Mouse (Mus musculus) lung, embryonic 14.5 days (tissue): ENCODE measurements around the gene Klhl3. TPM values are rescaled to one million over a fixed set of nuclear protein-coding genes. Genes with fewer than 3 reads are reported as not detected.

Experiments
- ATAC-seq: fragments of 200-750 bp; cut with Nextera tagmentation; 2 replicates; pipeline ENCODE4 v1.8.0; 2017; ENCODE audit warnings: mild to moderate bottlenecking, moderate TSS enrichment, moderate library complexity; ENCODE audit not compliant: insufficient read depth
- DNase-seq: peaks from one replicate; pipeline ENCODE4 v3.0.0-alpha.2; 2015
- H3K27ac ChIP-seq: fragments of 300-500 bp; sonication (generic); 2 replicates; pipeline ENCODE4 v1.5.1; 2014; ENCODE audit warnings: low read depth, mild to moderate bottlenecking, moderate library complexity
- H3K27me3 ChIP-seq: fragments of 300-500 bp; sonication (generic); 2 replicates; pipeline ENCODE4 v1.6.1; 2014; ENCODE audit warnings: low read length, control low read depth; ENCODE audit not compliant: insufficient read depth
- H3K36me3 ChIP-seq: fragments of 300-500 bp; sonication (generic); 2 replicates; pipeline ENCODE4 v1.6.1; 2014; ENCODE audit warnings: control low read depth; ENCODE audit not compliant: insufficient read depth
- H3K4me1 ChIP-seq: fragments of 300-500 bp; sonication (generic); 2 replicates; pipeline ENCODE4 v1.6.1; 2014; ENCODE audit warnings: antibody characterized with exemption, control low read depth; ENCODE audit not compliant: insufficient read depth
- H3K4me2 ChIP-seq: fragments of 300-500 bp; sonication (generic); 2 replicates; pipeline ENCODE4 v1.6.1; 2014; ENCODE audit warnings: mild to moderate bottlenecking
- H3K4me3 ChIP-seq: fragments of 300-500 bp; sonication (generic); 2 replicates; pipeline ENCODE4 v1.5.1; 2014; ENCODE audit warnings: low read depth, low read length
- H3K9ac ChIP-seq: fragments of 300-500 bp; sonication (generic); 2 replicates; pipeline ENCODE4 v1.6.1; 2014
- H3K9me3 ChIP-seq: fragments of 300-500 bp; sonication (generic); 2 replicates; pipeline ENCODE4 v1.6.1; 2016; ENCODE audit warnings: low read depth, low read length, control low read depth
- CTCF ChIP-seq: IDR thresholded peaks from 2 replicates; pipeline ENCODE4 v1.5.1; 2016; ENCODE audit warnings: antibody characterized with exemption, low read depth
- whole genome bisulfite sequencing: fragments of 180-500 bp; shearing (Covaris S2); extraction: QIAGEN DNeasy Blood & Tissue Kit; methylation state at CpG from one replicate; pipeline ENCODE4 v1.1.7; 2014; 5-methylcytosine and 5-hydroxymethylcytosine counted together
- polyA plus RNA-seq: library from polyadenylated mRNA; unstranded; fragments of >200 nt; fragmentation: Nextera tagmentation; extraction: Ambion mirVana; gene quantifications from 2 replicates; pipeline ENCODE4 v1.2.1, GENCODE M21; 2014

Gene Klhl3
- polyA plus RNA-seq, 1 experiment from 2014 or later = 3.9 TPM

DNA sequence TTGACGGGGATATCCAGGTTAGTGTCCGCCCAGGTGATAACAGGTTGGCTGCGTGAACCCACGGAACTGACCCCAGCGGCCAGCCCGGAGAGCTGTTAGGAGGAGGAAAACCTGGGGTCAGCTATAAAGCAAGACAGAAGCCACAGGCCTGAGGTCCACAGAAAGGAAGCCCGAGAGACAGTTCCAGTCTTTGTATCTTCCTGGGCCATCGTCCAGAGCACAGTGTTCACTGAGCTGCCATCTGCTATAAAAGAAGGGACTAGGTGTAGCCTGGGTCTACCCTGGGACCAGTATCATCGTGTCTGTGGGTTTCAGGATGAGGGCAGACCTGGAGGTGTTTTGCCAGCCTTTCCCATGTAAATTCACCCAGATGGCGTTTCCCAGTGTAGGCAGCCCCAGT is 61.7 kb downstream of the Klhl3 start:
- no peak overlapping the region for H3K27ac ChIP-seq
- no peak overlapping the region for H3K4me2 ChIP-seq
- peaks cover 6% of the 10 kb centered on the region; the same call in 1 of the 2 replicates for H3K9me3 ChIP-seq
- no peaks in the 10 kb centered on the region for H3K27me3 ChIP-seq
- no peak for DNase-seq
- H3K4me3 ChIP-seq = no peak overlapping the region
- no peak for ATAC-seq
- H3K9ac ChIP-seq = no peak overlapping the region
- TF ChIP-seq CTCF = no peak; the same call in 1 of the 2 replicates
- WGBS = 80% methylated on average over 10 of the region's 10 CpGs
- no peaks in the 10 kb centered on the region for H3K36me3 ChIP-seq
- H3K4me1 ChIP-seq = no peaks in the 10 kb centered on the region

DNA sequence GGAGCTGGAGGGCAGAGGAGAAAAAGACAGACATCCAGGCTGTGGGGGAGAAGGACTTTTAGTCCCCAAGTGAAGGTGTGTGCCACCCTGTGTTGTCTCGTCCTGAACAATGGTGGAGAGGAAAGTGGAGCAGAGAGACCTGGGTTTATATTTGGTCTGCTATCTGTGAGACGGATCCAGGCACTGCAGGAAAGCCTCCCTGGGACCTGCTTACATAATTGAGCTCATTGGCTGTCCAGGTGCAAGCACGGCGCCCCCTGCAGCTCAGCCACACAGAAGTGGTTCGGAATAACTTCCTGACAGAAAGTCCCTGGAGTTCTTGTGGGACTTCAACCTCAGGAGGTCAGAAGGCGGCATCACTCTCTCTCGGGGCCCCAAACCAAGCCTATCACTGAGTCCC is 62.1 kb downstream of the Klhl3 start:
- Histone ChIP-seq H3K4me2 (no peak overlapping the region), H3K27me3 (no peaks in the 10 kb centered on the region), H3K27ac (no peak overlapping the region), H3K4me3 (no peak overlapping the region), H3K4me1 (no peaks in the 10 kb centered on the region), H3K9me3 (0 out of 2 replicates have a peak, but pooled peaks cover 6% of the 10 kb centered on the region), H3K9ac (no peak overlapping the region), H3K36me3 (no peaks in the 10 kb centered on the region)
- TF ChIP-seq CTCF = peak; percentile 12; the same call in 1 of the 2 replicates
- 60% methylated on average over 7 of the region's 7 CpGs for WGBS
- ATAC-seq (no peak), DNase-seq (no peak)

DNA sequence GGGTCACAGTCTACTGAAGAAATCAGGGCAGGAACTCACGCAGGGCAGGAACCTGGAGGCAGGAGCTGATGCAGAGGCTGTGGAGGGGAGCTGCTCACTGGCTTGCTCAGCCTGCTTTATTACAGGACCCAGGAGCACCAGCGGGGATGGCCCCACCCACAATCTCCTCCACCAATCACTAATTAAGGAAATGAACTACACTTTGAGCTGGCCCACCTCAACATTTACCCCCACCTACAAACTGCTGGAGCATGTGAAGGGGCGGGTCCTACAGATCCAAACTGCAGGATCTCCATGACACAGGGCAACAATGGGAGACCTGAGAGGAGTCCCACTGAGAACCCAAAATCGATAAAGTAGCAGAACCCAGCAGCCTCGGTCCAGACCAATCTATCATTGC is 64.3 kb downstream of the Klhl3 start:
- Histone ChIP-seq H3K4me2 (no peak overlapping the region), H3K36me3 (no peaks in the 10 kb centered on the region), H3K9me3 (0 out of 2 replicates have a peak, but pooled peaks cover 6% of the 10 kb centered on the region), H3K9ac (no peak overlapping the region), H3K4me3 (no peak overlapping the region), H3K4me1 (no peaks in the 10 kb centered on the region), H3K27me3 (no peaks in the 10 kb centered on the region), H3K27ac (no peak overlapping the region)
- DNase-seq (no peak), ATAC-seq (no peak)
- no peak for TF ChIP-seq CTCF
- 69% methylated on average over 5 of the region's 5 CpGs for WGBS

DNA sequence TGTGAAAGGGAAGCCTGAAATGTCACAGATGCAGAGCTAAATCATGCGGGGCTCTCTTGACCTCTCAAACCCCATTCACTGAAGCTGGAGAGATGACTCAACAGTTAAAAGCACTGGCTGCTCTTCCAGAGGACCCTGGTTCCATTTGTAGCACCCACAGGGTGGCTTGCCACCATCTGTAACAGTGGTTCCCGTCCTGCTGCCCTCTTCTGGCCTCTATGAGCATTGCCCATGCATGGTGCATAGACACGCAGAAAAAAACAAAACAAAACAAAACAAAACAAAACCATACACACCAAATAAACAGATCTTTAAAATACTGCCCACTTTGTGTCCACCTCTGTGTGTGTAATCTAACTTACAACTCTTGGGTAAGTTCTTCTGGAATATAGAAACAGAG is 65.3 kb downstream of the Klhl3 start:
- 80% methylated on average over 3 of the region's 3 CpGs for WGBS
- ATAC-seq = no peak
- H3K4me2 ChIP-seq = no peak overlapping the region

DNA sequence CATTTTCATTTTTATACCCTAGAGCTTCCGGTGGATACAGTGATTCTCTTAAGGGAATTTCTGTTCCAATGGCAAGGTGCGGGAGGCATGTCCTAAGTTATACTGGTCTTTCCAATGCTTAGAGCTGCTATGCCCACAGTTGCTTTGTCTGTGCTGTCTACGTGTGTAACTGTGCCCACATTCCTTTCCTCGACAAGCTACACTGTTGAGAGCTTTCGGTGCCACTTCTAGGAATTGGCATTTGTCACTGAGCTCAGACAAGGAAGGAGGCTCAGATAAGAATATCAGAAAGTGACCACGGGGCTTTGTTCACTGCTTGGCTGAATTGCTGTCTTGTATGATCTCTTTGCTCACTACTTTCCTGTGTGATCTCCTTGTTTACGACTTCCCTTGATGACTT is 67.2 kb downstream of the Klhl3 start:
- H3K36me3 ChIP-seq = no peaks in the 10 kb centered on the region
- no peaks in the 10 kb centered on the region for H3K4me1 ChIP-seq
- 79% methylated on average over 7 of the region's 7 CpGs for WGBS
- no peak for DNase-seq
- no peak overlapping the region for H3K4me2 ChIP-seq
- H3K4me3 ChIP-seq = no peak overlapping the region
- no peak for TF ChIP-seq CTCF
- no peak overlapping the region for H3K9ac ChIP-seq
- no peak for ATAC-seq
- no peak overlapping the region for H3K27ac ChIP-seq
- no peaks in the 10 kb centered on the region for H3K27me3 ChIP-seq
- no peaks in the 10 kb centered on the region for H3K9me3 ChIP-seq

More for the DNA sequence above, 65.3 kb downstream of the Klhl3 start:
- Histone ChIP-seq H3K36me3 (no peaks in the 10 kb centered on the region), H3K9ac (no peak overlapping the region), H3K27ac (no peak overlapping the region), H3K9me3 (0 out of 2 replicates have a peak, but pooled peaks cover 6% of the 10 kb centered on the region), H3K4me1 (no peaks in the 10 kb centered on the region), H3K27me3 (no peaks in the 10 kb centered on the region), H3K4me3 (no peak overlapping the region)
- peak; percentile 43 for TF ChIP-seq CTCF
- DNase-seq = no peak

DNA sequence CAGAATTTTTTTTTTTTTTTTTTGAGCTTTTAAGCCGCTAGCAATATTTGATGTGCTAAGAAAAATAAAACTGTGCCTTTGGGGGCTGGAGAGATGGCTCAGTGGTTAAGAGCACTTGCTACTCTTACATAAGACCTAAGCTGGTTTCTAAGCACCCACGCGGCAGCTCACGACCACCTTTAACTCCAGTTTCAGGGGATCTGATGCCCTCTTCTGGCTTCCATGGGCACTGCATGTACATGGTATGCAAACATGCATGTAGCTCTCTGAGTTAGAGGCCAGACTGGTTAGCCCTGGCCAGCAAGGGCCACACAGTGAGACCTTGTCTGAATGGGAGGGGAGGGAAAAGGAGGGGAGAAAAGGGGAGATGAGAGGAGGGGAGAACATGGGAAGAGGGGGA is 68.1 kb downstream of the Klhl3 start:
- H3K4me3 ChIP-seq = no peak overlapping the region
- no peaks in the 10 kb centered on the region for H3K36me3 ChIP-seq
- no peaks in the 10 kb centered on the region for H3K27me3 ChIP-seq
- no peak overlapping the region for H3K27ac ChIP-seq
- 46% methylated on average over 4 of the region's 4 CpGs for WGBS
- no peaks in the 10 kb centered on the region for H3K9me3 ChIP-seq
- no peak overlapping the region for H3K4me2 ChIP-seq
- peak; percentile 54 for TF ChIP-seq CTCF
- DNase-seq (peak; percentile 37), ATAC-seq (no peak)
- no peaks in the 10 kb centered on the region for H3K4me1 ChIP-seq
- H3K9ac ChIP-seq = no peak overlapping the region

DNA sequence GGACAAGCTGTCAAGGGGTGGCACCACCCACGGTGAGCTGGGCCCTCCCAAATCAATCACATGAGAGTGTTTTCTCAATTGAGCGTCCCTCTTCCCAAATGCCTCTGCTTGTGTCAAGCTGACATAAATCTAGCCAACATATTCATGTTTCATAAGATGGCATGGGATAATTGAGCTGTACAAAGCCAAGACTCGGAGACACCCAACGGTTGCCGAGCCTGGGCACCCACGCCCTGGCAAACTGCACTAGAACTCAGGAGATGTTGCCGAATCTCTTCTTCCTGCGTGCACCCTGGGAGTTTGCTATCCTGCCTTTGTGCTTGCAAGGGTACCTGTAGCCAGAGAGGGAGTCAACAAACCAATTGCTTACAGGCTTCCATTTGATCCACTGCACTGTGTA is 70.1 kb downstream of the Klhl3 start:
- Histone ChIP-seq H3K4me2 (no peak overlapping the region), H3K9me3 (no peaks in the 10 kb centered on the region), H3K27me3 (no peaks in the 10 kb centered on the region), H3K36me3 (no peaks in the 10 kb centered on the region), H3K4me1 (no peaks in the 10 kb centered on the region), H3K27ac (no peak overlapping the region), H3K9ac (no peak overlapping the region), H3K4me3 (no peak overlapping the region)
- DNase-seq (no peak), ATAC-seq (no peak)
- no peak for TF ChIP-seq CTCF
- WGBS = 92% methylated on average over 8 of the region's 8 CpGs

DNA sequence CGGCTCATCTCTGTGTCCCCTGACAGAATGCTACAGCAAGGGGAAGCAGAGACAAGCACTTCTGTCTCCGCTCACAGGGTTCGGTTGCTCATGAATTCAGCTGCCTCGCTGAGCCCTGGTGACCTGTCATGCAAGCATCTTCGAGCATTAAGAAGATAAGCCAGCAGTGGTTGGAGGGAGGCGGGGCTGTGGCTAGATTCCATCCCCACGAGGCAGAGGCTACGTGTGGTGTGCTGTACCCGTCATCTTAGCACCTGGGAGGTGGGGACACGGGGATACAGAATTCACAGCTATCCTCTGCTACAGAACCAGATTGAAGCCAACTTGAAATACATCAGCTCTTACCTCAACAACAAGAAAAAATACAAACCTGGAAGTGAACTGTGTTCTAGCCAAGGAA is 73.3 kb downstream of the Klhl3 start:
- H3K27ac ChIP-seq = no peak overlapping the region
- DNase-seq = no peak
- H3K9ac ChIP-seq = no peak overlapping the region
- H3K36me3 ChIP-seq = no peaks in the 10 kb centered on the region
- no peak for ATAC-seq
- no peak overlapping the region for H3K4me3 ChIP-seq
- no peak for TF ChIP-seq CTCF
- no peak overlapping the region for H3K4me2 ChIP-seq
- 39% methylated on average over 10 of the region's 10 CpGs for WGBS
- H3K9me3 ChIP-seq = no peaks in the 10 kb centered on the region
- H3K27me3 ChIP-seq = no peaks in the 10 kb centered on the region
- no peaks in the 10 kb centered on the region for H3K4me1 ChIP-seq
